Mouse (Mus musculus): ENCODE data around the gene Mgat4a. TPM values are rescaled to one million over a fixed set of nuclear protein-coding genes. Genes with fewer than 3 reads are reported as not detected.

Gene Mgat4a
- polyA plus RNA-seq, 1 experiment from 2014 or later, result 27.6 TPM

DNA sequence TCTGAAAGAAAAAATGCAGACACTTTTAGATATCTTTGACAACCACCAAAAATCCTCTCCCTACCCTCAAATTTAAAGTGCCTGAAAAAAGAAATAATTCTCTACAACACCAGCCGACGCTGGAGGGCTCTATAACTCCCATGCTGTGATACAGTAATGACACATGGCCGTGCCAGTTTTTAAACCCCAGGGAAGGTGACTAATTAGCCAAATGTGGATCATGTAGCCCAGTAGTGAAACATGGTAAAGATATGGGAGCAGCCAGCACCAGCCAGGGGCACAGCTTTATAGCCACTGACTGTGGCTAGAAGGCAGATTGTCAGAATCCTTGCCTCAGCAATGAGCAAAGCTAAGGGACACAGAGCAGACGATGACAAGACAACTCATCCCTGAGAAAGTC lies 19.5 kb upstream of the Mgat4a start:
- Histone ChIP-seq H3K4me2 (no peak overlapping the region), H3K27ac (no peak overlapping the region), H3K36me3 (no peaks in the 10 kb centered on the region), H3K4me1 (no peaks in the 10 kb centered on the region), H3K27me3 (replicated peaks) (no peaks in the 10 kb centered on the region), H3K4me3 (replicated peaks) (no peak overlapping the region), H3K9me3 (no peaks in the 10 kb centered on the region), H3K9ac (no peak overlapping the region)
- no peak for ATAC-seq (ENCODE audit: insufficient read depth, low FRiP score, low read depth)
- 89% methylated on average over 4 of the region's 4 CpGs for WGBS

DNA sequence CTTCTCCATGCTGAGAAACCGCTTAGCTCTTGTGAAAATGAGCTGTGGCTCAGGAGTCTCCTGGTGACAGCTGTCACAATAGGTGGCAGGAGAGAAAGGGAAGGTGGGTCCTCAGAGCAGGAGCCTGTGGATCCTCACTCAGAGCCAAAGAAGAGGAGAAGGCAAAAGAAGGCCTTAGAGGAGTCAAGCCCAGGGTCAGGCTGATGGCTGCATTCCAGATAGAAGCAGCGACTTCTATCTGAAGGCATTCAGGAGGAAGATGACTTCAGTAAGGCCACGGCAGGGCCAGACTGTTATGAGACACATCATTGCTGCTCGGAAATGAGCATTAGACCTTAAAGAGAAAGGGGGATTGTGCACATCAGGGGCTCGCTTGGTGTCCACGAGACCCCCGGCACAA lies 11.2 kb upstream of the Mgat4a start:
- Histone ChIP-seq H3K36me3 (no peaks in the 10 kb centered on the region), H3K9me3 (no peaks in the 10 kb centered on the region), H3K4me1 (0 out of 2 replicates have a peak, but pooled peaks cover 3% of the 10 kb centered on the region), H3K4me3 (replicated peaks) (no peak overlapping the region), H3K27me3 (replicated peaks) (no peaks in the 10 kb centered on the region), H3K27ac (no peak overlapping the region), H3K4me2 (no peak overlapping the region), H3K9ac (no peak overlapping the region)
- WGBS, result 73% methylated on average over 7 of the region's 7 CpGs
- ATAC-seq (ENCODE audit: insufficient read depth, low FRiP score, low read depth), result no peak

DNA sequence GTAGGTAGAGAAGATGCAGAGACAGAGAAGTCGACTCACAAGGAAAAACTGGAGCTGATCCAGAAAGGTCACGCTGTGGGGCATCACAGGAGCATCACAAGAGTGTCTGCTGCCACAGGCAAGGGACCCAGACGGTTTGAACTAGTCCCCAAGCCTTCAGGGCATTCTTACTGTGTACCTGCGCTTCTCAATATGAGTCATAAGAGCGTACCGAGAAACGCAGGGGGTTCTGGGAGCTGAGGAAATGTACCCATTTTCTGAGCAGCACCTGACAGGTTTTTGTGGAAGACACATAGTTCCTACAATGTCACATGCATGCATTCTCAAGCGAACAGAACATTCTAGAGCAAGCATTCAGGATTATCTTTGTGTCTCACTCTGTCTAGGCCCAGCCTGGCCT lies 8.7 kb upstream of the Mgat4a start:
- no peaks in the 10 kb centered on the region for H3K27me3 ChIP-seq (replicated peaks)
- ATAC-seq (ENCODE audit: insufficient read depth, low FRiP score, low read depth), result no peak
- WGBS, result 82% methylated on average over 8 of the region's 8 CpGs

DNA sequence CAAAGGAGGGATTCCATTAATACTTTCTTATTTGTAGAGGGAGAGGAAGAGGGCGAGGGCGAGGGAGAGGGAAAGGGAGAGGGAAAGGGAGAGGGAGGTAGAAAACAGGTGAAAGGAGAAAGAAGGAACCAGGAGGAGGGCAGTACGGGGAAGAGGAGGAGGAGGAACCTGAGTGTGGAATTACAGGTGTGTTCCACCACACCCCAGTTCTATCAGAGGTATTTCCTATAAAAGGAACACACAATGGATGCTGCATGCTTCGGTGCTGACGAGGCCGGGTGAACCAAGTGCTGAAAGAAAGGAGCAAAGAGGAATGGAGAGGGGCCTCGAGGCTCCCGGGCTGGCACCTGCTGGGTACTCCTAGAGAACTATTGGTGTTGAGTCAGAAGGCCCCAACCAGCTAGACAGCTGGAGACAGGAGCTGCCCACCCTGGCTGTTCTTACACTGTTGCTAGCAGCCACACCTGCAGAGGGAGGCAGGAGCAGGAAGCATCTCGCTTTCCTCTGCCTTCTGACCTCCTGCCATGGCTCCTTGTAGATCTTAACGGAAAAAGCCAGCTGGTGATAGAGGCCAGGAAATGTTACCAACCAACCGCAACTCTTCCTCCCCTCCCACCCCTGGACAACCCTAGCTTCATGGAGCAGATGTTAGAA lies 5.7 kb upstream of the Mgat4a start:
- Histone ChIP-seq H3K4me1 (0 out of 2 replicates have a peak, but pooled peaks cover 5% of the 10 kb centered on the region), H3K27ac (no peak overlapping the region), H3K9me3 (no peaks in the 10 kb centered on the region), H3K27me3 (replicated peaks) (no peaks in the 10 kb centered on the region), H3K36me3 (no peaks in the 10 kb centered on the region), H3K9ac (no peak overlapping the region), H3K4me3 (replicated peaks) (no peak overlapping the region), H3K4me2 (no peak overlapping the region)
- 68% methylated on average over 11 of the region's 11 CpGs for WGBS
- ATAC-seq (ENCODE audit: insufficient read depth, low FRiP score, low read depth), result no peak

More for the DNA sequence above, 8.7 kb upstream of the Mgat4a start:
- H3K9ac ChIP-seq, result no peak overlapping the region
- H3K4me1 ChIP-seq, result 0 out of 2 replicates have a peak, but pooled peaks cover 3% of the 10 kb centered on the region
- no peaks in the 10 kb centered on the region for H3K36me3 ChIP-seq
- H3K9me3 ChIP-seq, result no peaks in the 10 kb centered on the region
- no peak overlapping the region for H3K27ac ChIP-seq
- H3K4me3 ChIP-seq (replicated peaks), result no peak overlapping the region
- H3K4me2 ChIP-seq, result no peak overlapping the region

DNA sequence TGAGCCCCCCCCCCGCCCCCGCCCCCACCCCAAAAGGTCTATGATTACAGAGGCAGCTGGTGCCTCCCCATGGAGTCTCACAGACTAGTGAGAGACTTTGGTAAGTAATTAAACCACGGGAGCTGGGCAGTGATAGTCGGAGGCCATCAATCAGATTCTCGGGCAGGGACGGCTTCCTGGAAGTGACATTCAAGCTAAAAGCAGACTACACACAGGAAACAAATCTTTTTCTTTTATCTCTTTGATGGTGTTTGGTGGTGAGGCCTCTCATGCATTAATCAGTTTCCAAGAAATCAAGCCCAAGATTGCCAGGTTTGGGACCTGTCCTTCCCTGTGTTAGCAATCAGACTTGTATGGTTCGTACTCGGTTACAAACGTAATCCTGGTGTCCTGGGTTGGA lies 3.4 kb upstream of the Mgat4a start:
- Histone ChIP-seq H3K4me3 (replicated peaks) (no peak overlapping the region), H3K4me1 (0 out of 2 replicates have a peak, but pooled peaks cover 2% of the 10 kb centered on the region), H3K27me3 (replicated peaks) (no peaks in the 10 kb centered on the region), H3K9me3 (no peaks in the 10 kb centered on the region), H3K9ac (no peak overlapping the region), H3K27ac (no peak overlapping the region), H3K36me3 (no peaks in the 10 kb centered on the region), H3K4me2 (no peak overlapping the region)
- WGBS, result 29% methylated on average over 9 of the region's 9 CpGs
- no peak for ATAC-seq (ENCODE audit: insufficient read depth, low FRiP score, low read depth)

DNA sequence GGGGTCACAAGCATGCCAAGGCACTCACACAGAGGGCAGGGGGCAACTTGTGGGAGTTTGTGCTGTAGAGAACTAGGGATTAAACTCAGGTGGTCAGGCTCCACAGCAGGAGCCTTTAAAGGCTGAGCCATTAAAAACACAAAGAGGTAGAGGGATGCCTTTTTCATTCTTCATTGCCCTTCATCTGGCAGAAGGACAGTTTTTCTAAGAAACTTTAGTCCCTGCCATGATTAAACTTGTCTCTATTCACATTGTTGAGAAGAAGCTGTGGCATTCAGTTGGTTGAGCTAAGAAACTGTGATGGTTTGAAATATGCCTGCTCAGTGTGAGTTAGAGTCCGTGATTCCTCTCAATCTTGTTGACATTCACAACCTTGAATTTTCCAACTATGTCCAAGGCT lies 2.2 kb upstream of the Mgat4a start:
- Histone ChIP-seq H3K9me3 (no peaks in the 10 kb centered on the region), H3K36me3 (no peaks in the 10 kb centered on the region), H3K9ac (no peak overlapping the region), H3K4me1 (0 out of 2 replicates have a peak, but pooled peaks cover 2% of the 10 kb centered on the region), H3K27ac (no peak overlapping the region), H3K4me3 (replicated peaks) (no peak overlapping the region), H3K4me2 (no peak overlapping the region), H3K27me3 (replicated peaks) (no peaks in the 10 kb centered on the region)
- no peak for ATAC-seq (ENCODE audit: insufficient read depth, low FRiP score, low read depth)
- WGBS, result 48% methylated on average over 1 of the region's 1 CpGs

DNA sequence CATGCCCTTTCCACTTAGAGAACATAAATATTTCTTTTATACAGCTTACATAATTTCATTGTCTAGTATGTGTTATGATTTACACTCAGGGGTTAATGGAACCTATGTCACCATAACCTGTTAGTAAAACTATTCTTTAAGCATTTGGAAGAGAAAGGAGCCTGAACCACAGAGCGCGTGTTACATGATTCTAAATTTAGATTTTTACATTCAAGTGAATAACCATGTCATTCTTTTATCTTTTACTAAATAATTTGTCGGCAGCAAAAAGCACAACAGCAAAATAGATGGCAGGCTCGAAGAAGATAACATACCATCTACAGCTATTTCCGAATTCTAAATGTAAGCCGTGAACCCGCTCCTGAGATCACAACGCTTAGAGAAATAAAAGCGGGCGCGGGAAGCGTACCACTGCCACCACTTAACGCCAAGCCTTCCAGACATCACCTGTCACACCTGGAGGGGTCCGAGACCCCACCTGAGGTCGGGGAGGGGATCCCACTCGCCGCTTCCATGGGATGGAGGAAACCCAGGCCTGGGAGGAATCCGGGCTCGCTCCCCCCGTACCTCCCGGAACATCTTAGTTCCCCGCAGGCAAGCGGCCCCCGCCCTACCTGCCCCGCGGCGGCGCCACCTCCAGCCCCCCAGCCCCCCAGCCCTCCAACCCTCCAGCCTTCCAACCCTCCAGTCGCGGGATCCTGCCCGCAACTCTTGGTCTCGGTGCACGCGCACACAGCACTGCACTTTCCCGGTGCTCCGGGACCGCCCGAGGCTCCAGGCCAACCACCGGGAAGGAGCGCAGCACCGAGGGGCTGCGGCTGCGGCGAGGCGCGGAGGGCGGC lies 627 bp downstream of the Mgat4a start:
- no peaks in the 10 kb centered on the region for H3K9me3 ChIP-seq
- H3K36me3 ChIP-seq, result 0 out of 2 replicates have a peak, but pooled peaks cover 4% of the 10 kb centered on the region
- 1% methylated on average over 44 of the region's 47 CpGs for WGBS
- no peaks in the 10 kb centered on the region for H3K27me3 ChIP-seq (replicated peaks)
- H3K4me2 ChIP-seq, result peak overlapping the region; percentile 82
- H3K4me3 ChIP-seq (replicated peaks), result peak overlapping the region; percentile 71
- peak overlapping the region; percentile 69 for H3K9ac ChIP-seq
- peak; percentile 66 for ATAC-seq (ENCODE audit: insufficient read depth, low FRiP score, low read depth)
- peak overlapping the region; percentile 54; the same call in 1 of the 2 replicates for H3K27ac ChIP-seq
- H3K4me1 ChIP-seq, result 0 out of 2 replicates have a peak, but pooled peaks cover 2% of the 10 kb centered on the region

DNA sequence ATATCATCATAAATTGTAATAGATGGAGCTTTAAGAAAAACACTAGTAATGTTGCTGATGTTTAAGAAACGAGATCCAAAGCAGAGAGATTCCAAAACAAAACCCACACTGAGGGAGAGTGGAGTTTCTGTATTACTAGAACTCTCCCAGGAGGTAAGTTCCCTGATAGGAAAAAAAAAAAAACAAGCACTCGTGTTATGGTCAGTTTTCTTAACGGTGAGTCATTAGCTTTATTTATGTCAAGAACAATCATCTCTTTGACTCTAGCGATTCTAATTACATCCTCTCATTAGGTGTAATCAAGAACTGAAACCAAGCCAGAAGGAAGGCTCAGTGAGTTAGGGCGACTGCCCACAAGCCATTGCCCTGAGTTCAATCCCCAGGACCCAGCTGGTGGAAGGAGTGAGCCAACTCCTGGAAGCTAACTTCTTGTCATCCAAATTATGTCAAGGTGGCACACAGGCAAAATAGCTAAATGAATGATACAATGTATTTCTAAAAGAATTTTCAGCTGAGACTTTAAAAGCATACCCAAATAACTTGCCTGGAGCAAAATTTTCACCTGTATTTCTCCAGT lies 6.2 kb downstream of the Mgat4a start:
- H3K4me2 ChIP-seq, result no peak overlapping the region
- no peak for ATAC-seq (ENCODE audit: insufficient read depth, low FRiP score, low read depth)
- no peak overlapping the region for H3K27ac ChIP-seq
- H3K27me3 ChIP-seq (replicated peaks), result no peaks in the 10 kb centered on the region
- no peak overlapping the region for H3K4me3 ChIP-seq (replicated peaks)
- 57% methylated on average over 5 of the region's 5 CpGs for WGBS
- H3K9ac ChIP-seq, result no peak overlapping the region
- H3K4me1 ChIP-seq, result no peaks in the 10 kb centered on the region
- H3K9me3 ChIP-seq, result no peaks in the 10 kb centered on the region
- 0 out of 2 replicates have a peak, but pooled peaks cover 4% of the 10 kb centered on the region for H3K36me3 ChIP-seq

DNA sequence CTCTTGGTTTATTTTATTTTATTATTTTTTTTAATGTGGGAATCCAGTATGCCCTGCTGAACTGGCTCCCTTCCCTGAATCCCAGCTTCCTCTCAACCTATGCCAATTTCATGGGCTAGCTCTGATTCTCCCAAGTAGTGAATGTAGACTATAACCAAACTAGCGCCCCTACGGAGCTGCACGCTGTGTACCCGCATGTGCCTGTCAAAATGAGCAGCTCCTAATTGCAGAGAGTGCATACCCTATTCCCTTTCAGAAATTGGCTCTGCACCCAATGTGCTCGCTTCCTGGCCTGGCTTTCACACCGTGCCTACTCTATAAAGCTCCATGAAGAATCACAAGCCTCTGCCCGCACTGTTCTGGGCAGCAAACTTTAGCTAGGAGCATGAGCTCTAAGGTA lies 7.6 kb downstream of the Mgat4a start:
- ATAC-seq (ENCODE audit: insufficient read depth, low FRiP score, low read depth), result no peak
- WGBS, result 91% methylated on average over 7 of the region's 7 CpGs
- 0 out of 2 replicates have a peak, but pooled peaks cover 4% of the 10 kb centered on the region for H3K36me3 ChIP-seq

DNA sequence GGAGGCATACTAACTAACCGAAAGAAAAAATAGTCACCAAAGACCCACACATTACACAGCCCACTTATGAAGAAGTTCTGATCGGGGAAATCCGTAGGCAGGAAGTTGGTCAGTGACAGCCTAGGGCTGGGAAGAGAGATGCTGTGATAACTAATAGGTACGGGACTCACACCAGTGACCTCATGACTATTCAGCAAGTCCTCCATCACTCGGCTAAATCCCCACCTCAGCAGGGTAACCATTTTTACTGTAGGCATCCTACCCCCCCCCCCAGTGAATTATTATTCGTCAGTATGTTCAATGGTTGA lies 8.3 kb downstream of the Mgat4a start:
- H3K4me2 ChIP-seq, result no peak overlapping the region
- no peak for ATAC-seq (ENCODE audit: insufficient read depth, low FRiP score, low read depth)

More for the DNA sequence above, 7.6 kb downstream of the Mgat4a start:
- no peak overlapping the region for H3K27ac ChIP-seq
- no peak overlapping the region for H3K4me2 ChIP-seq
- no peaks in the 10 kb centered on the region for H3K9me3 ChIP-seq
- H3K9ac ChIP-seq, result no peak overlapping the region
- no peak overlapping the region for H3K4me3 ChIP-seq (replicated peaks)
- no peaks in the 10 kb centered on the region for H3K4me1 ChIP-seq
- H3K27me3 ChIP-seq (replicated peaks), result no peaks in the 10 kb centered on the region

DNA sequence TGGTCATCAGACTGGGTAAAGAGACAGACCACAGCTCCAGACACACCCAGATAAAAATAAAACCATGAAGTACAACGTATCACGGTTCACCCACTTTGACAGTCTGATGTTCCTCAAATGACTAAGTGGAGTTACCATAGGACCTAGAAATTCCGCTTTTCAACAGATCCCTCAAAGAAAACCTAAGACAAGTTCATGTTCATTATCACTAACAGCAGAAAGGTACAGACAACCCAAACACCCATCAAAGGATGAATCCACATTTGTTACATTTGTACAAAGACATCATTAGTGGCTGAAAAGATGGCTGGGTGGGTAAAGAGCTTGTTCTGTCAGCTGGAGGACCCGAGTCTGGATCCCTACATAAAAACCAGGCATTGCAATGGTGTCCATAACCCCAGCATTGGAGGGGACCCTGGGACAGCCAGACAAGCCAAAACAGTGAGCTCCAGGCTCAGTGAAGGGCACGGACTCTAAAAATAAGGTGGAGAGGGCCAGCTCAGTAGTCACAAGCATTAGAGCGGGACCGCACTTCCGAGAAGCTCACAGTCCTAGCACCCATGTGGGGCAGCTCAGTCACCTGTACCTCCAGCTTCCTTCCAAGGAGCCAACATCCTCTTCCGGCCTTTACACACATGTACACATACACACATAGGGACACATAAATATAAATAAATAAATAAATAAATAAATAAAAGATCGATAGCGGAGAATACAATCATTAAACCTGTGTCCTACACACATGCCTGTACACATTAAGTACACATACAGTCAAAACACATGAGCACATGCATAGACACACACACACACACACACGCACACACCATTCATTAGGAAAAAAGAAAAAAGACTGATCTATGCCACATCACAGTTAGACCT lies 8.9 kb downstream of the Mgat4a start:
- H3K9ac ChIP-seq, result no peak overlapping the region
- no peak for ATAC-seq (ENCODE audit: insufficient read depth, low FRiP score, low read depth)
- H3K36me3 ChIP-seq, result 0 out of 2 replicates have a peak, but pooled peaks cover 4% of the 10 kb centered on the region
- H3K4me1 ChIP-seq, result no peaks in the 10 kb centered on the region
- no peak overlapping the region for H3K4me2 ChIP-seq
- 88% methylated on average over 12 of the region's 12 CpGs for WGBS
- H3K27ac ChIP-seq, result no peak overlapping the region
- H3K27me3 ChIP-seq (replicated peaks), result no peaks in the 10 kb centered on the region
- H3K9me3 ChIP-seq, result no peaks in the 10 kb centered on the region
- H3K4me3 ChIP-seq (replicated peaks), result no peak overlapping the region

More for the DNA sequence above, 8.3 kb downstream of the Mgat4a start:
- no peaks in the 10 kb centered on the region for H3K4me1 ChIP-seq
- 82% methylated on average over 6 of the region's 6 CpGs for WGBS
- H3K9ac ChIP-seq, result no peak overlapping the region
- H3K9me3 ChIP-seq, result no peaks in the 10 kb centered on the region
- H3K36me3 ChIP-seq, result 0 out of 2 replicates have a peak, but pooled peaks cover 4% of the 10 kb centered on the region
- H3K4me3 ChIP-seq (replicated peaks), result no peak overlapping the region
- no peak overlapping the region for H3K27ac ChIP-seq
- H3K27me3 ChIP-seq (replicated peaks), result no peaks in the 10 kb centered on the region
